Mouse (Mus musculus) adrenal gland, postnatal 25 days (tissue): ENCODE results near the gene Oas1h. TPM values are rescaled to one million over a fixed set of nuclear protein-coding genes. Genes with fewer than 3 reads are reported as not detected.
"Not testable (repeated sequence)": the region's sequence is repeated elsewhere in the genome, so short reads cannot be mapped to it uniquely, and the experiment has no call there.

Experiments
- DNase-seq: peaks from one replicate; pipeline ENCODE4 v3.0.0; 2021; ENCODE audit warnings: mixed read lengths
- total RNA-seq: library from RNA; stranded (reverse); gene quantifications from 2 replicates; pipeline ENCODE4 v1.2.3, GENCODE M21; 2021

Gene Oas1h
- total RNA-seq, 1 experiment from 2014 or later, result not detected

DNA sequence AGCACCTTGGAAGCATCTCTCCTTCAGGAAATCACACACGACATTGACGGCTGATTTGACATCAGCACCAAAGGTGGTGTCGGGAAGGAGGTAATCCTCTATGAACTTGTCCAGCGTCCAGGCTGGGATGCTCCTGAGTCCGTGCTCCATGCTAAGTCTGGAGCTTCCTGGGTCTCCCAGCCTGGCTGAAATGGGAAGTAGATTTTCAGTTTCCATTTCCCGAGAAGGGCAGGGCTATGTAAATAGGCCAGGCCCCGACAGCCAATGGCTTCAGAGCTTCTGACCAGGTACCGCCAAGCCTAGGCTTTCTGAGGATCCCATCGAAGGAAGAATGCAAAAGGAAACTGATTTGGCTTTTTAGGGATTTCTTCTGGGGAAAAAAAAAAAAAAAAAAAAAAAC is 26.2 kb downstream of the Oas1h start, which contains the start of gene Oas1g:
Gene Oas1g, minus strand, starts transcription at position 201 of the 400 bp plus-strand sequence.
- not testable (repeated sequence) for DNase-seq

DNA sequence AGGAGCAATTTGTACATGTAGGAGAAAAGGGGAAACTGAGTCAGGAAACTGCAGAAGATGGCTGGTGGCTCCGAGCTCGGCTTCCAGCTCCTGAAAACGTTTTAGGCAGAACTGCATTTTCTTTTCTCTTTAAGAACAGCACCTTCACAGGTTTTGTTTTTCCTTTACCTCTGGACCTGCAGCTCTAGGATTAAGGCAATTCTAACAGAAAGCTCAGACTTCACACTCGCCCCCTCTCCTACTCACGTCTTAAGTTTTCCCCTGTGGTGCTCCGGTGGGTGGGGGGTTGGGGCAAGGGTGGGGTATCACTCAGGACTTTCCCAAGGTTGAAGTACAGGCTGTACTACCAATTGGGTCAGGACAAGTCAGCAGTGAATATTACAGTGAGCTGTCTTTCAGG is 26.6 kb downstream of the Oas1h start:
- no peak for DNase-seq

DNA sequence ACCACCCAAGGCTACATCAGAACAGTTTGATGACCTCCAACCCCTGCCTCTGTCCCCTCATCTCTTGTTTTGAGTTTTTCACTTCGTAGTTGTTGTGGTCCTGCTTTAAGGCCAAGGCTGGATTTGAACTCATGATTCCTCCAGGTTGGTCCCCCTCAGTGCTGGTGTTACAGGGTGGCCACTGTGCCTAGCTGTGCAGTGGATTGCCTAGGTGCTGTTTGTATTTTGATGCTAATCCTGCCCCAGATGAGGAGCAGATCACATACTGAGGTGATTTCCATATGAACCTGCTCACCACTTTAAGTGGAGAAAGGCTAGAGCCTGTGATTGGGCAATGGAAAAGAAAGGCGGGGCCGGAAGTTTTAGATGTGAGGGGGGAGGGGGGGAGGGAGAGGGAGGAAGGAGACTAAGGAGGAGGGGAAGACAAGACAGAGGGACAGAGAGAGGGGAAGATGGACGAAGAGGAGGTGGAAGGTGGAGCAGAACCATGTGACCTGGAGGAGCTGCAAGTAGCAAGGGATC is 27.1 kb downstream of the Oas1h start:
- DNase-seq, result not testable (repeated sequence)

DNA sequence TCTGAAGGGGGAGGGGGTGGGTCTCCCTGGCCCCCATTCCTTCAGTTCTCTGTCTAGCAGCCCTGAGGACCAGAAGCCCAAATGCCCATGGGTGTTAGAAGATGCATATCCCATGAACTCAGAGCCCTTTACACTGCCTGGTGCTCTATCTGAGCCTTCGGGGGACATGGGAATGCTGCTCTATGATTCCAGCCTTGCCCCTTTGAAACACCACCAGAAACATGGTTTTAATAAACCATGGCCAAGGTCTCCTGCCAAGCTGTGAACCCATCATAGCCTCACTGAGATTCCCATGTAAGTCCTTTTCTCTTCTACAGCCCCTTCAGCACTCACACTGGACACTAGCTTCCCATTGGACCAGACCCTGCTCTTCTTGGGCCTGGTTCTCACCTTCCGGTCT is 28.8 kb downstream of the Oas1h start:
- no peak for DNase-seq

DNA sequence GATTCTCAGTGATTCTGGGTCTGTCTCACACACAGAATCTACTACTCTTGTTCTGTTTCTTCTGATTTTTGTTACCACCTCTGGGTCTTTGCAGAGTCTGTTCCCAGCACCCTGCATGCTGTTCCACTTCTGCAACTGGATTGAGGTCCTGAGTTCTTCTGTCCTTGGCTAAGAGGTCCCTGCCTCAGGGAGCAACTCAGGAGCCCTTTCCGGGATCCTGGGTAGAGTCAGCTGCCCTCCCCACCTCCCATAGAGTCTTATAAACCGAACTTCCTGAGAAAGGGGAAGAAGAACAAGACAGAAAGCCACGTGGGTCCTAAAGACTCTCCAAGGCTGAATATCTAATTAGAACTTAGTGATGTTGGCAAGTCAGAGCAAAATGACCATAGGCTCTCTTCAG is 29.8 kb downstream of the Oas1h start:
- DNase-seq, result no peak

DNA sequence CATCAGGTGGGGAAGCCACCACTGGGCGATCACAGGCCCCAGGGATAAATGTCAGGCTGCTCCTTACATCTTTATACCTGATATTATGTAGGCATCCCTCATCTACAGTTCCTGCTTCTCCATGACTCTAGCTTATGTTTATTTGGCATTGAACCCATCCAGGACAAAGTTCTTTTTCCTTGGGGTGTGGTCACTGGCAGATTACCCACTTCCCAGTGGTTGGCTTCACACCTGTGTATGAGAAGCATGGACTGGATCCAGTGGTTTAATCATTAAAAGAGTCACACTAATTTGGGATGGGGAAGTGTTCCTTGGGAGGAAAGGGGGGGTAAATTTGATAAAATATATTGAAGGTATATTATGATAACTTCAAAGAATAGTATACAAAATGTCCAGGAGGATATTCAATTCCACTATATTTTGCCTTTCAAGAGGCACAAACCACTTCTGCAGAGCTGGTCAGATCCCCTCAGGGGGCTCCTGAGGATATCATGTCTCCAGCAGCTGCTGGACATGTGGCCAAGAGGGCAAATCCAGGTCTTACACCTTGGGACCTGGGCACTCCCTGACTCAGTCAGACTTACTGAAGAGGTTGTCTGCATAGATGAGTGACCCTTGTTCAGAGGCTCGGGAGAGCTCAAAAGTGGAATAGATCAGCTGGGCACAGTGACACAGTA is 30.5 kb downstream of the Oas1h start:
- not testable (repeated sequence) for DNase-seq

DNA sequence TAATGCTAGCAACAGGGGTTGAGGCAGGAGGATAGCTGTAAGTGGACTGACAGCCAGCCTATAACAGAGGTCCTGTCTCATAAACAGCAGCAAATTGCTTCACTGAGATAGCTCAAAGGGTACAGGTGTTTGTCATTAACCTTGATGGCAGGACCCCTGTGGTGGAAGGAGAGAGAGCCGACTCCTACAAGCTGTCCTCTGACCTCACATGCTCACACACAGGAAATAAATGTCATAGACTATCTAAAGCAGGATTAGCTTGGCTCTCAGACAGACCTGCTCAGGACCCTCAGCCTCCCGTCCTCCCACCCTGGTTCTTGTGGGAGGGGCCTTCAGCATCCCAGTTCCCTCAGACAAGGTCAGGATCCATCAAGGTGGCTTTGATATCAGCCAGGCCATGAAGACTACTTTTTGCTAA is 31.0 kb downstream of the Oas1h start:
- DNase-seq, result no peak

DNA sequence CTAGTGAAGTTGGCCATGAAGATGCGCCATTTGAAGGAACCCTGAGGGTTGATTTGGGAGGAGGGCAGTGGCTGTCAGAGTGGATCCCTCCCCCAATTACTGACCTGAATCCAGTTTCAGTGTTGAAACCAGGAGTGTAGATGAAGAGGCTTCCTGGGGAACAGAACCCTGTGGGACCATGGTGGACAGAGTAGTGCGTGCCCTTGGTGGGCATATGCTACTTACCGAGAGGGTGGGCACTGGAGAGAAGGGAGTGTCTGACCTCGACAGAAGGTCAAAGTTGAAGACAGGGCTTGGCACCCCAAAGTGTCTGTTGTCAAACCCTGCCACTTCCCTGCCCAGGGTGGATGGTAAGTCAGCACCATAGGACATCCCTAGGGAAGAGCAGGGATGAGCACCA is 32.6 kb downstream of the Oas1h start:
- DNase-seq, result not testable (repeated sequence)

DNA sequence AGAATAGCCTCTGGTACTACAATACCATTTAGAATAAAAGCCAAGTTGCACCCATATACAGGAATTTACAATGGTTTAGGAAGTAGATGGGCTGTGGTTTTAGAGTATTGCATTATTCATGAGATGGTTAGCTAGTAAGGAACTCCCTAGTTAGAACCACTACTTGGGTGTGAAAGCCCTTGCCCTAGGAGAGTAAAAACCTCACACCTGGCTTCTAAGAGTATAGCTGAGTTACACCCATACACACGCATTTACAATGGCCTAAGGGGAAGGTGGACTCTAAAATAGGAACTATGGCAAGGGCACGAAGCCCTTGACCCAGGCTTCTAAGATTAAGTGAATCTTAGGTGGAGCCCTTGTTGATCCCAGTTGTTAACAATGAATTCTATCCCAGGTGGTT is 33.5 kb downstream of the Oas1h start:
- DNase-seq, result not testable (repeated sequence)

DNA sequence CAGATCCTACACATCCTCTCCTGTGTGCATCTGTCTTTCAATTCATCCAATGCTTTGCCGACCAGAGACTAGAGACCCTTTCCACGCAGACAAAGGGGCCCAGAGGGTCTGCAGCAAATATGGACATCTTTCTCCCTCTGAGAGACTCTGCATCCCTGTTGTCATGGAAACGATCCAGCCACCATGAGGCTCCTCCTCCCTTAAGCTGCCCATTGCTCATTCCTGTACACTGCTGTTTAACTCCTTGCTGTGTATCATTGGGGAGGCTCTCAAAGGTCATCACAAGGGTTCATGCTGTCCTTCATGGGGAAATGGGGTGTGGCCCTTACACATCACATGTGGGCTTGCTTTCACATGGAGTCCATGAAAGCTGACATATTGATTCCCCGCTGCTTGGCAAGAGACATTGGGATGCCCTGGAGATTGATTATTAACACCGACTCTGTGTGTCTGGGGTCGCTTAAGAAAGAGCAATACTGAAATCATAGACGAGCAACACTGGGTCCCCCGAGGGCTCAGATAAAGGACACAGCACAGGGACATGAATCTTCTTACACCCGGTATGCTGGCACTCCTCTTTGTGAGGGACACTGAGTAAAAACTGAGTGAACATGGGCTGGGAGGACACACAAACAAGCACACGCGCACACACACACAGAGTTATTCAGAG is 34.1 kb downstream of the Oas1h start:
- DNase-seq, result no peak

DNA sequence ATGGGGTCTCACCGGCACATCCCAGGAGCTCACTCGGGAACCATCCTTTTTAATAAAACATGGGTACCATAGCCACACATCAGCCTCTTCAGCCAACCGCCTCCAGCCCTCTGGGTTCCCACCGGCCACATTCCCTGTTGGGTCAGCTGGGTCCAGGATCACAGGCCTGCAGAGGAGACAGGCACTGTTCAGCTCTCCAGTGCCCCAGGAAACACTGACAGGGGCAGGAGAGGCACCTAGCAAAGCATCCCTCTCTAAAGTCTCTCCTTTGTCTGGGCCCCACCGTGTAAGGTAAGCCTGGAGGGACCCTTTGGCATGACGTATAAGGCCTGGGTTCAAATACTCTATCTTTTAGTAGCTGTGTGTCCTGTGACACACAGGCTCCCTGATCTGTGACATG is 37.1 kb downstream of the Oas1h start:
- no peak for DNase-seq

DNA sequence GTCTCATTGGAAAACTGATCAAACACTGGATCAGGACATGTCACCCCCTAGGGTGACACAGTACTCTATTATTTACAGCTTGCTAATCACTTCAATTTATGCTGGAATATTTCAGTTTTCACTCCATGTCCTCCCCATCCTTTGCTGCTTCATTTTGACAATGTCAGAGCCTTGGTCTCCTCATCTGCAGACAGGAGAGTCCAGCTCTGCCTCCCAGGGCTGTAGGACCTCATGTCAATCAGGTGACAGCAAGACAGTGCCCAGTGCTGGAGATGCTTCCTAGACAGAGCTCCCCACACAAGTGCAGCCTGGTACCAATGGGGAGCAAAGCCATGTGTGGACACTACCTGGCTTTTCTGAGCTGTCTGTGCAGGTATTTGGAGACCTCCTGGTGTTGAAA is 37.5 kb downstream of the Oas1h start:
- DNase-seq, result no peak

DNA sequence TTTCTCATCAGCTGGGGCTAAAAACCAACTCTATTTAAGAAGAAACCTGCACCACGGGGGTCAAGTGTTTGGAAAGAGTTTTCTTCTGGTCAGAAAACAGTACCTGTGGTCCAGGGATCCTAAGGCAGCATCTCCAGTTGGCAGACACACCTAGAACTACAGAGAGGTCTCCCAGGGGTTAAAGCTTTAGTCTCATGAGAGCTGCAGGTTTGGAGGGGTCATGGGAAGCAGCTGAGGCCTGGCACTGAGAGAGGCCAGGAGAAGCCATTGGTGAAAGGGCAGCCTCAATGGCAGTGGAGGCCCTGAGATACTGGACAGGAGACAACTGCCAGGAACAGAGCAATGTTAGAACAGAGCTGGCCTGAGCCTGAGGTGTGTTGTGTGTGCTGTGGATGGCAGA is 39.4 kb downstream of the Oas1h start:
- no peak for DNase-seq

DNA sequence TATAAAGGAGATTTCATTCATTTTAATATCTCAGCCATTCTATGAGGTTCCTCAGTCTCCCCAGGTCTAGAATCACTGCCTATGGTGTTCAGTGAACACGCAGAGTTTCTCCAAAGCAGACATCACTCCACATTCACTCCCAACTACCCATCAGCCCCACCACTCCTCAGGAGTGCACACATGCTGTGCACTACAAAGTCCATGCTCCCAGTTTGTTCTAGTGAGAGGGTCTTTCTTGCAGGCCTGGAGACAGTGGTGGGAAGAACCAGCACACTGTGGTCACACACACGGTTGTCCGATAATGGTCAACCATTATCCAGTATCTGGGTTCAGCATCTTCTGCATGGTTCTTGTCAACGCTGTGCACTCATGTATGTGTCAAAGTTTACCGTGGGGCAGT is 40.8 kb downstream of the Oas1h start:
- no peak for DNase-seq

DNA sequence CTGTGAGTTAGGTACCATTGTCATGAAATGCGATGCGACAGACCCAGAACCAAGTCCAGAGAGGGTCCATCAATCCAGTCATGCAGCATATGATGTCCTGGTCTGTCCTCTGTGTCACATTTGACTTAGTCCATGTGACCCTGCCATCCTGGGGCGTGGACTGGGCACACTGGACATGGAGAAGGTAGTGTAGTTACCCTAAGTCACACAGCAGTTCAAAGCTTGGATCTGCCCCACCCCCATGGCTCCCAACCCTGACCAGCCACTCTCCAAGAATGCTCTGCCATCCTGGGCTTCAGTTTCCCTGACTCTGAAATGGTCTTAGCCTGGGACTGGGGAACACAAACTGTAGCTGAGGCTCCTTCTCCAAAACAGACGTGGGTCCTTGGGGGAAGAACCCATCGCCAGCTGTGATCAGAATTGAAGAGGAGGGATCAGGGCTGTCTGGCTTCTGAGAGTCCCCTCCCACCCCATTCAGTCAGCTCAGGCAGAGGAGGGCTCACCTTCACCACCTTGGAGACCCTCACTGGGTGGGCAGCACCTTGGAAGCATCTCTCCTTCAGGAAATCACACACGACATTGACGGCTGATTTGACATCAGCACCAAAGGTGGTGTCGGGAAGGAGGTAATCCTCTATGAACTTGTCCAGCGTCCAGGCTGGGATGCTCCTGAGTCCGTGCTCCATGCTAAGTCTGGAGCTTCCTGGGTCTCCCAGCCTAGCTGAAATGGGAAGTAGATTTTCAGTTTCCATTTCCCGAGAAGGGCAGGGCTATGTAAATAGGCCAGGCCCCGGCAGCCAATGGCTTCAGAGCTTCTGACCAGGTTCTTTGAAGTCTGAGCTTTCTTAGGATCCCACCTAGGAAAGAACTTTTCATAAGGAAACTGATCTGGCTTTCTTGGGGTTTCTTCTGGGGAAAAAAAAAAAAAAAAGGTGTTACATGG is 45.8 kb downstream of the Oas1h start, which contains the start of gene Oas1a:
Gene Oas1a, minus strand, starts transcription at position 731 of the 943 bp plus-strand sequence.
- not testable (repeated sequence) for DNase-seq

DNA sequence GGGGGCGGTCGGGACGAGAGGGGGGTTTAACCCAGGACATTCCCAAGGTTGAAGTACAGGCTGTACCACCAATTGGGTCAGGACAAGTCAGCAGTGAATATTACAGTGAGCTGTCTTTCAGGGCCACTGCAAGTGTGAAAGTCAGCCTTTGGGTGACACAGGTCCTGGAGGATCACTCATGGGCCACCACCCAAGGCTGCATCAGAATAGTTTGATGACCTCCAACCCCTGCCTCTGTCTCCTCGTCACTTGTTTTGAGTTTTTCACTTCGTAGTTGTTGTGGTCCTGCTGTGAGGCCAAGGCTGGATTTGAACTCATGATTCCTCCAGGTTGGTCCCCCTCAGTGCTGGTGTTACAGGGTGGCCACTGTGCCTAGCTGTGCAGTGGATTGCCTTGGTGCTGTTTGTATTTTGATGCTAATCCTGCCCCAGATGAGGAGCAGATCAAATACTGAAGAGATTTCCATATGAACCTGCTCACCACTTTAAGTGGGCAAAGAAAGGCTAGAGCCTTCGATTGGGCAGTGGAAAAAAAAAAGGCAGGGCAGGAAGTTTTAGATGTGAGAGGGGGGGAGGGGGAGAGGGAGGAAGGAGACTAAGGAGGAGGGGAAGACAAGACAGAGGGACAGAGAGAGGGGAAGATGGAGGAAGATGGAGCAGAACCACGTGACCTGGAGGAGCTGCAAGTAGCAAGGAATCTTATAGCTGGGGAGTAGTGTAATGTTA is 47.1 kb downstream of the Oas1h start:
- DNase-seq, result no peak

DNA sequence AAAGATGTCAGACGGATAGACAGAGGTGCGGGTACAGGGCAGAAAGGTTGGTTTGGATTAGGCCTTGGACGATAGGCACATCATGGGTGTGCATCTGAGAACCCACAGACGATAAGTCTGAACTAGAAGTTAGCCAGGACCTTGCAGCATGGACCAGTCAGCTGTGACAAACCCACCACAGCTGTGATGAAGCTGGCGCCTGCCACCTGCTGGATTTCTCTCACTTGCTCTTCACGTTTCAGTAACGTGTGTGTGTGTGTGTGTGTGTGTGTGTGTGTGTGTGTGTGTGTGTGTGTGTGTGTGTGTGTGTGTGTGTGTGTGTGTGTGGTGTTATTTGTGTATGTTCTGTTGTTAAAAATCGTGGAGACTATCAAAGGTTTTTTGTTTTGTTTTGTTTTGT is 53.0 kb downstream of the Oas1h start, which contains the start of gene Oas1d:
Gene Oas1d, plus strand, starts transcription at position 333 of the 400 bp plus-strand sequence.
- DNase-seq, result not testable (repeated sequence)

DNA sequence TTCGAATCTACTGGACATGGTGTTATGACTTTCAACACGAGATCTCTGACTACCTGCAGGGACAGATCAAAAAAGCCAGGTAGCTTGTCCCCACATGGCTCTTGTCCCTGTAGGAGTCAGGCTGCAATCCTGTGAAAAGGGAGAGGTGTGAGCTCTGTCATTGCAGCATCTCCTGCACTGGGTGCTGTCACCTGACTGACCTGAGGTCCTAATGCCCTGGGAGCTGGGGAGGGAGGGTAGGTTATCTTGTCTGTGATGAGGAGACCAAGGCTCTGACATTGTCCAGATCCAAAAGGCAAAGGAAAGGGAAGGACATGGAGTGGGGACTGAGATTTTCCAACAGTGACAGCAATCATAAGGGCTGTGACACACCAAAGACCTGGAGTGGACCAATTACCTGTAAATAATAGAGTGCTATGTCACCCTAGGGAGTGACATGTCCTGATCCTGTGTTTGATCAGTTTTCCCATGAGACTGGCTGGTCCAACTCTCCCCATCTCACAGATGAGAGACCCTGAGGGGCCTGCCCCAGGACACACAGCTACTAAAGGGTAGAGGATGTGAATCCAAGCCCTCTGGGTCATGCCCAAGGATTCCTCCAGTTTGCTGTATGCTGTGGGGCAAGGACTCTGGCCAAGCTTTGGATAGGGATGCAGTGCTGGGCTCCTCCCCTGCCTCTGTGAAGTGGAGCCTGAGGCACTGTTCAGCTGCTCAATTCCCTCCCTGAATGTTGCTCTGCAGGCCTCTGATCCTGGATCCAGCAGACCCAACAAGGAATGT is 58.1 kb downstream of the Oas1h start:
- DNase-seq, result not testable (repeated sequence)

DNA sequence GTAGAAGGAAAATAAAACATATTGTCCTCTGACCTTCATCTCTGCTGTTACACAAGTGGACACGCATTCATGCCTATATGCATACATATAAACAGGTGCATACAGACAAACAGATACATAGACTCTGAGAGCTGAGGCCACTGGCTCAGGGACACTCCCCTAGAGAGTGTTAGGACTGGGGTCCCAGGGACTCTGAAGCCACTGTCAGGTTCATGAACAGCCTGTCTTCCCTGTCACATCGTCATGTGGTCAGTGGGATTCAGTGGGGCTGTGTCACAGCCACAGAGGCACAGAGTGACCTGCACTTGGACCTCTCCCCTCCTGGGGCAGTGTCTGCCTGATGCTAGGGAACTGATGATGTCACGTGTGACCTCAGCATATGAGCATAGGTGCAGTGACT is 59.1 kb downstream of the Oas1h start:
- no peak for DNase-seq
